Mouse (Mus musculus) CD4-positive, CD25-positive, alpha-beta regulatory T cell, adult 2 months (primary cell): ENCODE results near the gene Vmn1r49.
"Not testable (repeated sequence)": the region's sequence is repeated elsewhere in the genome, so short reads cannot be mapped to it uniquely, and the experiment has no call there.

Source experiments
- DNase-seq: peaks from one replicate; pipeline ENCODE4 v3.0.0-alpha.2; 2012; ENCODE audit warnings: low read depth, low spot score

Vmn1r49 gene

DNA sequence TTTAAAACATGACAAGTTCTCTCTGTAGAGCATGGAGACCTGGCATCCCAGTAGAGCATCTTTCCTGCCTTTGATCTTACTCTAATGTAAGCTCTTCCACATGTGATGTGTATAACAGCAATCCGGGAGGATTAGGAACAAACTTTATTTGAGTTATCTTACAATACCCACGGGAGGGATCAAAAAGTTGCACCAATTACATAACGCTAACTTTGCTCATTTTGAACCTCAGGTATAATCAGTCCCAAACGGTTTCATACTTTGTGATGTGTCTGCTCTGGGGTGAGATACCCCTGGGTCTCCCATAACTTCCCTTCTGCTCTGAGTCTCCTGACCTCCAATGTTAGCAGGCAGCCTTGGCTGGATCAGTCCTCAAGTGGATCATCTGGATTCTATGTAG, at the start of gene Vmn1r49:
Gene Vmn1r49, minus strand, starts transcription at position 101 of the 400 bp plus-strand sequence.
- DNase-seq, result no peak

DNA sequence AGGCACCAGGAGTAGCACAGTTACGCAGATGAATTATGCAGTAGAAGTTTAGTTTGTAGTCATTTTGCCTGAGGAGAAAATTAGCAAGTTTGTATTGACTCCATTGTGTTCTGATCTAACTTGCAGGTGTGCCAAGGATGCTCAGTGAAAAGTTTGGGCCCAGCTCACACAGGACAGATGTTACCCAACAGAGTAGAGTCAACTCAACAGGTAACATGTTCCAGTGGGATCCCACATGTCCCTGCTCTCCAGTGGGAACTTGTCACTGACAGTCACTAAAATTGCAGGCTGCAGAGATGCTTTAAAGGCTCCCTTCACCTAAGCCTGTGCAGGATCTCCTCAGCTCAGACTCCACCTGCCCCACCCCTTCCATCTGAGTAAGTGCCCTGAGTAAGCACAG, 44.0 kb upstream of the Vmn1r49 start, which contains the start of gene Vmn1r51:
Gene Vmn1r51, plus strand, starts transcription at position 301 of the 400 bp plus-strand sequence.
- not testable (repeated sequence) for DNase-seq

DNA sequence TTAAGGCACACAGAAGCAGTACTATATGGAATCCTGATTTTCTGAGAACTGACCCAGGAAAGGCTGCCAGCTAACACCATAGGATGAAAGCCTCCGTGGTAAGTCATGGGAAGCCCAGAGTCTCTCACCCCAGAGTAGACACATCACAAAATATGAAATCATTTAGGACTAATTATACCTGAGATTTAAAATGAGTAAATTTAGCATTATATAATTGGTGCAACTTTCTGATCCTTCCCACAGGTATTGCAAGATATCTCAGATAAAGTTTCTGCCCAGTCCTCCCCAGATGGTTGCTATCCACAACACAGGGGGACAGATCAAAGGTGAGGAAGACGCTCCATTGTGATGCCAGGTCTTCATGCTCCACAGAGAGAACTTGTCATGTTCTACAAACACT, 22.8 kb upstream of the Vmn1r49 start, which contains the start of gene Vmn1r50:
Gene Vmn1r50, plus strand, starts transcription at position 301 of the 400 bp plus-strand sequence.
- no peak for DNase-seq

DNA sequence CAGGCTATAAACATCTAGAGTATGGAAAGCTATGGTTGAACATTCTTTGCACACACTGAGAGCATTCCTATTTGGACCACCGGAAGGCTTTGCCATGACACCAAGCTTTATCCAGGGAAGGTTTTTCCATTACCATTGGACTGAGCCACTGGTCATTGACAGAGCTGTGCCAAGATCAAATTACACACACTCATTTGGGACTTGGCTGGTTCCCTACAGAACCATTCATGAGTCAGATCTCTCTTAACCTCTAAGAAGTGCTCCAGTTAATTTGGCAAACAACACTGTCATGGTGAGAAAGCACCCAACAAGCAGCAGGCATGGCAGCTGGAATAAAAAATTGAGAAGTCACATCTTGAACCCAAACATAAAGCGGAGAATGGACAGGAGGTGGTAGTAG, 22.3 kb upstream of the Vmn1r49 start:
- no peak for DNase-seq

DNA sequence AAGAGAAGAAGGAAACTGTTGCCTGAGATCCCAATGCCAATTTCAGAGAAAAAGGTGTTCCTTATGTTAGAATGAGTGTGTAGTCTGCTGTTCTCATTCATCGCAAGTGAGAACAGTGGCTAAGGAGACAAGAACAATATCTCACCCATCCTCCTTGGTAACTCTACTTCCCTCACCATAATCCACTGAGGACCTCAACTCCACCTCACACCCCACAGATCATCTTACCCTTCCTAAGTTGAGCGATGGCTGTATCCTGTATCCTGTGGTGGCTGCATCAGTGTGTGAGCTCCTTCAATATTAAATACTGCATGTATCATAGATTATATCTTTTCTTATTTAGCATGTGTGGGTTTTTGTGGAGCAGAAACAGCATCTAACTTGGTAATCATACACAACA, 41.6 kb downstream of the Vmn1r49 start, which contains the start of gene Vmn1r48:
Gene Vmn1r48, minus strand, starts transcription at position 101 of the 400 bp plus-strand sequence.
- DNase-seq, result not testable (repeated sequence)
